Mouse (Mus musculus): ENCODE measurements around the gene Cdc40. TPM values are rescaled to one million over a fixed set of nuclear protein-coding genes. Genes with fewer than 3 reads are reported as not detected.

Gene Cdc40
- total RNA-seq, 2 experiments from 2014 or later = 36.7 to 42.8 TPM

Other genes starting within 250 kb of the Cdc40 start
- gene Mettl24, start 200.0 kb downstream of the Cdc40 start, total RNA-seq (2021) = 1 to 10 TPM; 2.3 to 3.0 TPM
- gene Wasf1, start 164 bp upstream of the Cdc40 start, total RNA-seq (2021) = 100 to 1,000 TPM; 237 to 253 TPM
- gene Gpr6, start 189.0 kb upstream of the Cdc40 start, total RNA-seq (2021) = 10 to 100 TPM in 1 of 2 experiments, 1 to 10 TPM in 1; 5.8 to 12.2 TPM

All from left cerebral cortex, adult 18-20 months (tissue).